Mouse (Mus musculus) ovary, adult 18-20 months (tissue): Measurements from ENCODE around the gene Dst.
A peak's percentile ranks its signal among the peaks of the same experiment; 100 is the strongest.

ENCODE experiments used
- DNase-seq: peaks from one replicate; pipeline ENCODE4 v3.0.0; 2022; ENCODE audit warnings: low spot score, mixed read lengths

Dst gene

GRCm38 (mm10) chr1:34237211-34237610 lies 329.2 kb downstream of the Dst start:
- DNase-seq, result no peak

- DNase-seq, result no peak
Observed at GRCm38 (mm10) chr1:34237689-34238091, 329.7 kb downstream of the Dst start.

- DNase-seq, result no peak
Observed at GRCm38 (mm10) chr1:34238231-34238630, 330.2 kb downstream of the Dst start.

GRCm38 (mm10) chr1:34244678-34245077 lies 336.7 kb downstream of the Dst start:
- DNase-seq, result no peak

GRCm38 (mm10) chr1:34245951-34246641 lies 338.1 kb downstream of the Dst start:
- peak; percentile 62 for DNase-seq

- no peak for DNase-seq
Observed at GRCm38 (mm10) chr1:34246642-34246987, 338.6 kb downstream of the Dst start.

GRCm38 (mm10) chr1:34251137-34251536 lies 343.1 kb downstream of the Dst start:
- no peak for DNase-seq

GRCm38 (mm10) chr1:34252267-34252666 lies 344.2 kb downstream of the Dst start:
- no peak for DNase-seq

GRCm38 (mm10) chr1:34253876-34254275 lies 345.9 kb downstream of the Dst start:
- DNase-seq, result no peak

GRCm38 (mm10) chr1:34259898-34260297 lies 351.9 kb downstream of the Dst start:
- no peak for DNase-seq

GRCm38 (mm10) chr1:34261011-34261410 lies 353.0 kb downstream of the Dst start:
- DNase-seq, result no peak

GRCm38 (mm10) chr1:34268520-34268919 lies 360.5 kb downstream of the Dst start:
- DNase-seq, result peak; percentile 51

- no peak for DNase-seq
Observed at GRCm38 (mm10) chr1:34269578-34269977, 361.6 kb downstream of the Dst start.

GRCm38 (mm10) chr1:34273922-34274321 lies 365.9 kb downstream of the Dst start:
- DNase-seq, result no peak

- DNase-seq, result no peak
Observed at GRCm38 (mm10) chr1:34275787-34276186, 367.8 kb downstream of the Dst start.

- no peak for DNase-seq
Observed at GRCm38 (mm10) chr1:34276756-34277155, 368.7 kb downstream of the Dst start.

GRCm38 (mm10) chr1:34277259-34277658 lies 369.2 kb downstream of the Dst start:
- no peak for DNase-seq

GRCm38 (mm10) chr1:34283502-34283901 lies 375.5 kb downstream of the Dst start:
- DNase-seq, result no peak

- DNase-seq, result no peak
Observed at GRCm38 (mm10) chr1:34284979-34285378, 377.0 kb downstream of the Dst start.

- DNase-seq, result no peak
Observed at GRCm38 (mm10) chr1:34287731-34288130, 379.7 kb downstream of the Dst start.

GRCm38 (mm10) chr1:34288181-34288580 lies 380.2 kb downstream of the Dst start:
- DNase-seq, result no peak

- no peak for DNase-seq
Observed at GRCm38 (mm10) chr1:34288721-34289471, 380.9 kb downstream of the Dst start.

GRCm38 (mm10) chr1:34289472-34289748 lies 381.4 kb downstream of the Dst start:
- no peak for DNase-seq

GRCm38 (mm10) chr1:34290321-34290720 lies 382.3 kb downstream of the Dst start:
- no peak for DNase-seq
